Mouse (Mus musculus) midbrain, embryonic 10.5 days (tissue): ENCODE data around the gene Gstp1. TPM values are rescaled to one million over a fixed set of nuclear protein-coding genes. Genes with fewer than 3 reads are reported as not detected.
"Not testable (repeated sequence)": the region's sequence is repeated elsewhere in the genome, so short reads cannot be mapped to it uniquely, and the experiment has no call there.

Experiments used
- DNase-seq: peaks from one replicate; pipeline ENCODE4 v3.0.0-alpha.2; 2017; ENCODE audit warnings: low spot score
- H3K27ac ChIP-seq: fragments of 300-500 bp; sonication (generic); replicated peaks from 2 replicates; pipeline ENCODE4 v1.5.1; 2016; ENCODE audit warnings: mild to moderate bottlenecking
- H3K27me3 ChIP-seq: fragments of 300-500 bp; sonication (generic); 2 replicates; pipeline ENCODE4 v1.6.1; 2016; ENCODE audit warnings: low read depth, mild to moderate bottlenecking; ENCODE audit not compliant: poor library complexity, severe bottlenecking
- H3K36me3 ChIP-seq: fragments of 300-500 bp; sonication (generic); 2 replicates; pipeline ENCODE4 v1.6.1; 2016; ENCODE audit warnings: mild to moderate bottlenecking, moderate library complexity
- H3K4me1 ChIP-seq: fragments of 300-500 bp; sonication (generic); 2 replicates; pipeline ENCODE4 v1.6.1; 2016
- H3K4me3 ChIP-seq: fragments of 300-500 bp; sonication (generic); 2 replicates; pipeline ENCODE4 v1.5.1; 2016; ENCODE audit warnings: mild to moderate bottlenecking, moderate library complexity
- H3K9me3 ChIP-seq: fragments of 300-500 bp; sonication (generic); replicated peaks from 2 replicates; pipeline ENCODE4 v1.6.1; 2016; ENCODE audit warnings: mild to moderate bottlenecking
- WGBS: fragments of 180-500 bp; shearing (Covaris S2); methylation state at CpG from one replicate; pipeline ENCODE4 v1.1.7; 2016; 5-methylcytosine and 5-hydroxymethylcytosine counted together
- polyA plus RNA-seq: library from polyadenylated mRNA; unstranded; fragments of >200 nt; fragmentation: Nextera tagmentation; extraction: Ambion mirVana; gene quantifications from 2 replicates; pipeline ENCODE4 v1.2.1, GENCODE M21; 2016

Gstp1 gene
- polyA plus RNA-seq, 1 experiment from 2014 or later, result 417 TPM

- no peaks in the 10 kb centered on the region for H3K27me3 ChIP-seq
- WGBS, result 89% methylated on average over 6 of the region's 6 CpGs
- no peaks in the 10 kb centered on the region; the same call in 1 of the 2 replicates for H3K4me1 ChIP-seq
- H3K9me3 ChIP-seq, result 0 out of 2 replicates have a peak, but pooled peaks cover 1% of the 10 kb centered on the region
- no peak overlapping the region for H3K27ac ChIP-seq
- DNase-seq, result no peak
- H3K4me3 ChIP-seq, result no peak overlapping the region
- no peaks in the 10 kb centered on the region for H3K36me3 ChIP-seq
These were observed 33.6 kb upstream of the Gstp1 start for GRCm38 (mm10) chr19:4071406-4071805.

DNA sequence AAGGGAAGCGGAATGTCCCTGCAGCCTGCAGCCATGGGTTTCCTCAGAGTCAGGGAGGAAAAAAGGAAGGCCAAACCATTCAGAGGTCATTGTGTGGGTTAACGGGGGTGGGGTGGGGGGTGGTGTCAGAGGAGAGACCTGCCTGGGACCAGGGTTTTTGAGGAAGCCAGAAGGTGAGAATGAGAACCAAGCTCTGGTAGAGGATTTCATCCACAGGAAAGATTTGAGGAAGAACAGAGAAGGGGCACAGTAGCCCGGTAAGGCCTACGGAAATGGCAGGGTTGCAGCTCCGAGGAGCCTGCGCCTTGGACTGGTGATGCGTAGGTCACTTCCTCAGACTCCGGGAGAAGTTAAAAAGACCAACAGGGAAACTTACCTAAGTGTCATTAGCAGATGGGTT, 33.0 kb upstream of the Gstp1 start:
- WGBS, result 81% methylated on average over 8 of the region's 8 CpGs
- no peaks in the 10 kb centered on the region; the same call in 1 of the 2 replicates for H3K4me1 ChIP-seq
- no peaks in the 10 kb centered on the region for H3K9me3 ChIP-seq
- H3K27me3 ChIP-seq, result no peaks in the 10 kb centered on the region
- H3K4me3 ChIP-seq, result no peak overlapping the region
- DNase-seq, result no peak
- H3K36me3 ChIP-seq, result no peaks in the 10 kb centered on the region
- no peak overlapping the region for H3K27ac ChIP-seq

DNA sequence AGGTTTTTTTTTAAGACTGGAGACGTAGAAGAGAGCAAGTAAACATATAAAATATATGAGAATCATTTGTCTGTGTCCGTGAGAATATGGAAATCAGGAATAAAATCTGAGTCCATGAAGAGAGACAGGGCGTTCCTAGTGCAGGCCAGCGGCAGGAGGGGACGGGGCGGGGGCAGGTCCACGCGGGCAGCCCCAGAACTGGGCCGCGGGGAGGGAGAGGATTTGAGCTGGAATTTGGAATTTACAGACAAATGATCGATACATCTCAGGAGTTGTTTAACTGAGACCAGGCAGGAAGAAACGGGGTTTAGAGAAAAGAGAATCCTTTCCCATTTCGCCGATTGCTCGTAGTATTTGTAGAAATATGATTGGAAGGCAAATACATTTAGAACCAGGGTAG, 32.5 kb upstream of the Gstp1 start:
- no peak overlapping the region for H3K4me3 ChIP-seq
- no peak for DNase-seq
- no peaks in the 10 kb centered on the region for H3K36me3 ChIP-seq
- H3K4me1 ChIP-seq, result no peaks in the 10 kb centered on the region; the same call in 1 of the 2 replicates
- 77% methylated on average over 15 of the region's 15 CpGs for WGBS
- no peak overlapping the region for H3K27ac ChIP-seq
- H3K9me3 ChIP-seq, result no peaks in the 10 kb centered on the region
- no peaks in the 10 kb centered on the region for H3K27me3 ChIP-seq

- WGBS, result 64% methylated on average over 15 of the region's 15 CpGs
- H3K36me3 ChIP-seq, result no peaks in the 10 kb centered on the region
- no peaks in the 10 kb centered on the region for H3K9me3 ChIP-seq
- no peaks in the 10 kb centered on the region; the same call in 1 of the 2 replicates for H3K4me1 ChIP-seq
- DNase-seq, result no peak
- H3K27me3 ChIP-seq, result no peaks in the 10 kb centered on the region
- no peak overlapping the region for H3K27ac ChIP-seq
- no peak overlapping the region for H3K4me3 ChIP-seq
These were observed 31.1 kb upstream of the Gstp1 start for GRCm38 (mm10) chr19:4068717-4069410.

- H3K9me3 ChIP-seq, H3K27ac ChIP-seq, H3K27me3 ChIP-seq, H3K36me3 ChIP-seq, DNase-seq, H3K4me1 ChIP-seq, H3K4me3 ChIP-seq: not testable (repeated sequence)
- WGBS, result 96% methylated on average over 2 of the region's 2 CpGs
These were observed 30.5 kb upstream of the Gstp1 start for GRCm38 (mm10) chr19:4068242-4068641.

GRCm38 (mm10) chr19:4066877-4067276, 29.1 kb upstream of the Gstp1 start:
- Histone ChIP-seq H3K36me3 (no peaks in the 10 kb centered on the region), H3K9me3 (no peaks in the 10 kb centered on the region), H3K27ac (no peak overlapping the region), H3K4me1 (no peaks in the 10 kb centered on the region; the same call in 1 of the 2 replicates), H3K27me3 (no peaks in the 10 kb centered on the region), H3K4me3 (no peak overlapping the region)
- no peak for DNase-seq

GRCm38 (mm10) chr19:4066280-4066679, 28.5 kb upstream of the Gstp1 start:
- WGBS, result 92% methylated on average over 6 of the region's 6 CpGs
- H3K9me3 ChIP-seq, result no peaks in the 10 kb centered on the region
- DNase-seq, result no peak
- no peak overlapping the region for H3K27ac ChIP-seq
- H3K4me1 ChIP-seq, result no peaks in the 10 kb centered on the region; the same call in 1 of the 2 replicates
- H3K27me3 ChIP-seq, result no peaks in the 10 kb centered on the region
- no peaks in the 10 kb centered on the region for H3K36me3 ChIP-seq
- H3K4me3 ChIP-seq, result no peak overlapping the region

DNA sequence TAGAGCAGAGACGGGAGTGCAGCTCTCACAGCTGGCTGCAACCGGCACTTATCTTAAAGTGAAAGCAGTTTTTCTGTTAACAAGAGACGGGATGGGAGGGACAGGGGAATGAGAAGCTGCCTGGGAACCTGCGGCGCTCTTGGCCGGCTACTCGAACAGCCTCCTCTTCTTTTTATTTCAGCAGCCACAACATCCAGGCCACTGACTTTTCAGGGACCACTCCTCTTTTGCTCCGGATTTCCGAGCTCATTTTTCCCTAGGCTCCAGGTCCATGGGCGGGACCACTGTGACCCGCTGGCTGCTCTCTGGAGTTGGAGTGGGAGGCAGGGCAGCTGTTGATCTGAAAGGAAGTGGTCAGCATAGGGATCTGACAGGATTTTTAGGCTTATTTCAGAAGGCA, 26.7 kb upstream of the Gstp1 start:
- DNase-seq, H3K36me3 ChIP-seq, H3K4me3 ChIP-seq, H3K9me3 ChIP-seq, H3K4me1 ChIP-seq, H3K27me3 ChIP-seq, H3K27ac ChIP-seq: not testable (repeated sequence)
- 53% methylated on average over 6 of the region's 11 CpGs for WGBS

DNA sequence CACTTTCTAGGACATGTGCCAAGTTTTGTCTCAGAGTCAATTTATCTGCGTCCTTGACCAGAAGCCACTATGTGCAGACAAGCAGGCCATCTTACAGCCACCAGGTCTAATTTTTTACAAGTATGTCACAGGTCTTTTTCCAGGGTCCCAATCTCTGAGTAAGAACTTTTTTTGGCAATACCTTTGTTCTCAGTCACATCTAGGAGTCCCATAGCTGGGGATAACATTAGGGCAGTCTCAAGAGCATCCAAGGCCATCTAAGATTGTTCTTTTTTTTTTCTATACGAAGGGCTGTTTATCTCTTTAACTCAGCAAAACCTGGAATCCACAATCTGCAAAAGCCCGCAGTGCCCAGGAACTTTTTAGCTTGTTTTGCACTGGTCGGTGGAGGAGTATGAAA, 25.6 kb upstream of the Gstp1 start:
- not testable (repeated sequence) for H3K27ac ChIP-seq, H3K4me3 ChIP-seq, H3K9me3 ChIP-seq, H3K4me1 ChIP-seq, H3K27me3 ChIP-seq, H3K36me3 ChIP-seq, DNase-seq
- 89% methylated on average over 4 of the region's 4 CpGs for WGBS

- H3K27me3 ChIP-seq, result no peaks in the 10 kb centered on the region
- no peaks in the 10 kb centered on the region for H3K36me3 ChIP-seq
- DNase-seq, result no peak
- H3K4me3 ChIP-seq, result no peak overlapping the region
- H3K9me3 ChIP-seq, result no peaks in the 10 kb centered on the region
- peaks cover 9% of the 10 kb centered on the region for H3K4me1 ChIP-seq
- WGBS, result 90% methylated on average over 6 of the region's 6 CpGs
- no peak overlapping the region for H3K27ac ChIP-seq
These were observed 23.2 kb upstream of the Gstp1 start for GRCm38 (mm10) chr19:4060899-4061465.

- not testable (repeated sequence) for H3K4me3 ChIP-seq, H3K36me3 ChIP-seq, H3K9me3 ChIP-seq, H3K27ac ChIP-seq, DNase-seq, H3K27me3 ChIP-seq
- WGBS, result 88% methylated on average over 8 of the region's 8 CpGs
- H3K4me1 ChIP-seq, result peaks cover 12% of the 10 kb centered on the region
These were observed 22.5 kb upstream of the Gstp1 start for GRCm38 (mm10) chr19:4060044-4060898.

- no peak within 1 kb of the TSS for H3K4me3 ChIP-seq
- 86% methylated on average over 15 of the region's 15 CpGs for WGBS
- H3K9me3 ChIP-seq, result no peaks in the 10 kb centered on the region
- no peak for DNase-seq
- no peaks in the 10 kb centered on the region for H3K36me3 ChIP-seq
- H3K27ac ChIP-seq, result no peak within 1 kb of the TSS
- no peaks in the 10 kb centered on the region for H3K27me3 ChIP-seq
- H3K4me1 ChIP-seq, result peaks cover 12% of the 10 kb centered on the region
These were observed 21.4 kb upstream of the Gstp1 start, which contains the start of gene Gstp3 for GRCm38 (mm10) chr19:4059069-4059740. TSS of gene Gstp3 (minus strand) at chr19:4059569.
